Mouse (Mus musculus) thymus, postnatal 14 days (tissue): ENCODE results near the gene Trim31.
"Not testable (repeated sequence)": the region's sequence is repeated elsewhere in the genome, so short reads cannot be mapped to it uniquely, and the experiment has no call there.

Experiments
- DNase-seq: peaks from one replicate; pipeline ENCODE4 v3.0.0; 2021

Trim31 gene

GRCm38 (mm10) chr17:36897552-36898205 lies at the start of gene Trim31:
Gene Trim31 (plus strand): TSS chr17:36898118.
- DNase-seq = no peak

- no peak for DNase-seq
Observed at GRCm38 (mm10) chr17:36848911-36849310, 49.0 kb upstream of the Trim31 start.

GRCm38 (mm10) chr17:36849992-36850391 lies 47.9 kb upstream of the Trim31 start:
- no peak for DNase-seq

GRCm38 (mm10) chr17:36851200-36851599 lies 46.7 kb upstream of the Trim31 start:
- no peak for DNase-seq

- no peak for DNase-seq
Observed at GRCm38 (mm10) chr17:36851627-36852026, 46.3 kb upstream of the Trim31 start.

GRCm38 (mm10) chr17:36855484-36855883 lies 42.4 kb upstream of the Trim31 start:
- no peak for DNase-seq

- DNase-seq = no peak
Observed at GRCm38 (mm10) chr17:36856236-36856635, 41.7 kb upstream of the Trim31 start.

- no peak for DNase-seq
Observed at GRCm38 (mm10) chr17:36858181-36858580, 39.7 kb upstream of the Trim31 start.

GRCm38 (mm10) chr17:36861680-36862079 lies 36.2 kb upstream of the Trim31 start:
- DNase-seq = no peak

- DNase-seq = no peak
Observed at GRCm38 (mm10) chr17:36866719-36867527, 31.0 kb upstream of the Trim31 start, which contains the start of gene Trim15. Gene Trim15 (minus strand): TSS chr17:36867210.

GRCm38 (mm10) chr17:36868836-36869235 lies 29.1 kb upstream of the Trim31 start:
- DNase-seq = no peak

GRCm38 (mm10) chr17:36869284-36869954 lies 28.5 kb upstream of the Trim31 start, which contains the start of gene Trim10:
Gene Trim10 (plus strand): TSS chr17:36869574.
- DNase-seq = no peak

GRCm38 (mm10) chr17:36869955-36870810 lies 27.7 kb upstream of the Trim31 start:
- no peak for DNase-seq

- DNase-seq = no peak
Observed at GRCm38 (mm10) chr17:36874636-36875035, 23.3 kb upstream of the Trim31 start.

- no peak for DNase-seq
Observed at GRCm38 (mm10) chr17:36883350-36883749, 14.6 kb upstream of the Trim31 start.

GRCm38 (mm10) chr17:36885132-36885790 lies 12.7 kb upstream of the Trim31 start:
- no peak for DNase-seq

- no peak for DNase-seq
Observed at GRCm38 (mm10) chr17:36890073-36890903, 7.6 kb upstream of the Trim31 start, which contains the start of gene Trim40. Gene Trim40 (minus strand): TSS chr17:36890123.

- not testable (repeated sequence) for DNase-seq
Observed at GRCm38 (mm10) chr17:36891496-36891895, 6.4 kb upstream of the Trim31 start.

GRCm38 (mm10) chr17:36892362-36892761 lies 5.6 kb upstream of the Trim31 start:
- peak; percentile 43 for DNase-seq

- no peak for DNase-seq
Observed at GRCm38 (mm10) chr17:36893387-36893786, 4.5 kb upstream of the Trim31 start.

GRCm38 (mm10) chr17:36896583-36896982 lies 1.3 kb upstream of the Trim31 start:
- DNase-seq = peak; percentile 24
